Mouse (Mus musculus) B cell, adult 67 days (primary cell): ENCODE measurements around the gene Fam186a. TPM values are rescaled to one million over a fixed set of nuclear protein-coding genes. Genes with fewer than 3 reads are reported as not detected.

Source experiments
- total RNA-seq, 2 experiments: library from RNA; stranded (reverse); gene quantifications; 4 replicates each; pipeline ENCODE4 v1.2.4; 2023

Fam186a gene
- not detected for total RNA-seq

GRCm38 (mm10) chr15:99966961-99967360 is at the start of gene Fam186a:
Gene Fam186a, minus strand, starts transcription at chr15:99967061.

GRCm38 (mm10) chr15:99969765-99970164 is 2.9 kb upstream of the Fam186a start, which contains the start of gene Larp4:
Gene Larp4, plus strand, starts transcription at chr15:99970065.

GRCm38 (mm10) chr15:99875334-99875869 is 91.5 kb downstream of the Fam186a start, which contains the start of gene Lima1:
Gene Lima1, minus strand, starts transcription at chr15:99875456.

Other genes with a start within 250 kb of the Fam186a start
- gene Gpd1, start 249.5 kb downstream of the Fam186a start, total RNA-seq, result under 1 TPM; 0.67 to 0.98 TPM
- gene Cox14, start 241.4 kb downstream of the Fam186a start, total RNA-seq, result 10 to 100 TPM; 47.2 to 48.6 TPM
- 10 to 100 TPM; 56.3 to 59.3 TPM for gene Cers5, start 194.2 kb downstream of the Fam186a start, total RNA-seq
- under 1 TPM; 0.47 to 0.78 TPM for gene Lima1, start 91.6 kb downstream of the Fam186a start, total RNA-seq
- 10 to 100 TPM; 79.7 to 87.1 TPM for gene Larp4, start 3.0 kb upstream of the Fam186a start, total RNA-seq
- 10 to 100 TPM; 89.4 to 94.7 TPM for gene Dip2b, start 71.6 kb upstream of the Fam186a start, total RNA-seq